In the genomic region with DNA sequence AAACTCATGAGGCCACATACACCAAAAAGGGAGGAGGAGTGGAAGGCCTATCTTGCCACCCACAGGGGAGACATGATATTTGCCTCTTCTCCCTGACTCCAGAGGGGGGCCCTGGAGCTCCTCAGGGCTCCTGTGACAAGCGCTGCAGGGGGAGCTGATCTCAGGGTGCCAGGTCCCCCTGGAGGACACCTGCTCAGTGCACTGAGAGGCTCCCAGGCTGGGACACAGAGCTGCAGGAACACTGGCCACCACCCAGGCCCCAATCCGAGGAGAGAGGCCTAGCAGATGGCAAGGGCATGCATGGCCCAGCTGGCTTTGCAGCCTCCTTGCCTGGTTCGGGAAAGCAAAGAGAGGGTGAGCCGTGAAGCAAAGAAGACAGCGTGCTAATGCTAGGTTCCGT, we compare ENCODE assay signal across 9 mouse cellular contexts. TPM values are rescaled to one million over a fixed set of nuclear protein-coding genes. Genes with fewer than 3 reads are reported as not detected.
A peak's percentile ranks its signal among the peaks of the same experiment; 100 is the strongest.
DNase-seq lines count a peak whose midpoint lies in the region; ATAC-seq lines count a peak whose summit lies in the region.
"Had no signal": no experiment of that assay in that cellular context is flagged by ENCODE, and none has a peak within 500 bp of the region (broad histone marks: within the 10 kb centered on the region; RNA-seq: fewer than 3 reads in every experiment).

No protein-coding gene starts in this region.

- ATAC-seq in hindbrain, embryonic 16.5 days = 0 out of 2 replicates have a peak, but pooled peaks have one; percentile 20
- no peak for ATAC-seq in hindbrain, embryonic 12.5 days (ENCODE audit: low FRiP score)
- ATAC-seq in liver, embryonic 12.5 days = peak; percentile 53
- no peak for ATAC-seq in granulocyte monocyte progenitor cell, adult 5-6 weeks (replicated peaks; ENCODE audit: poor library complexity, severe bottlenecking)

- WGBS in hindbrain, embryonic 16.5 days = 71% methylated on average over 6 of the region's 6 CpGs
- 50% methylated on average over 6 of the region's 6 CpGs for WGBS in hindbrain, embryonic 12.5 days
- WGBS in liver, embryonic 12.5 days (ENCODE audit: insufficient replicate concordance) = 72% methylated on average over 6 of the region's 6 CpGs

- DNase-seq in cerebellum, adult 11-12 months = peak; percentile 92
- peak; percentile 78 to 86 for DNase-seq in cerebellum, postnatal 10 days
- DNase-seq in B cell, adult 2 months = no peak
- no peak for DNase-seq in layer of hippocampus, adult 8-10 months (ENCODE audit: low spot score in 2 of 2)
- DNase-seq: kidney, postnatal 14 days had no signal

- no peaks in the 10 kb centered on the region for H3K27me3 ChIP-seq in hindbrain, embryonic 16.5 days (replicated peaks; ENCODE audit: control insufficient read depth, insufficient read depth, low read length)
- no peaks in the 10 kb centered on the region for H3K27me3 ChIP-seq in hindbrain, embryonic 12.5 days
- no peaks in the 10 kb centered on the region for H3K27me3 ChIP-seq in liver, embryonic 12.5 days (replicated peaks)

- H3K9ac ChIP-seq in hindbrain, embryonic 16.5 days (ENCODE audit: low read depth, low read length) = no peak overlapping the region
- H3K9ac ChIP-seq in hindbrain, embryonic 12.5 days = no peak overlapping the region
- peak overlapping the region; percentile 46 for H3K9ac ChIP-seq in liver, embryonic 12.5 days

- no peaks in the 10 kb centered on the region for H3K36me3 ChIP-seq in hindbrain, embryonic 16.5 days (ENCODE audit: control insufficient read depth, insufficient read depth, low read length)
- no peaks in the 10 kb centered on the region for H3K36me3 ChIP-seq in hindbrain, embryonic 12.5 days
- H3K36me3 ChIP-seq in liver, embryonic 12.5 days = peaks cover 70% of the 10 kb centered on the region

- no peaks in the 10 kb centered on the region for H3K4me1 ChIP-seq in hindbrain, embryonic 16.5 days (ENCODE audit: control insufficient read depth, insufficient read depth, low read depth, low read length)
- peaks cover 6% of the 10 kb centered on the region for H3K4me1 ChIP-seq in hindbrain, embryonic 12.5 days
- H3K4me1 ChIP-seq in liver, embryonic 12.5 days = peaks cover 94% of the 10 kb centered on the region

- H3K4me2 ChIP-seq in hindbrain, embryonic 16.5 days (ENCODE audit: low read length) = no peak overlapping the region
- H3K4me2 ChIP-seq in hindbrain, embryonic 12.5 days (replicated peaks) = no peak overlapping the region
- H3K4me2 ChIP-seq in liver, embryonic 12.5 days = peak overlapping the region; percentile 30

- H3K9me3 ChIP-seq in hindbrain, embryonic 16.5 days (ENCODE audit: control insufficient read depth, low read length) = no peaks in the 10 kb centered on the region
- no peaks in the 10 kb centered on the region for H3K9me3 ChIP-seq in hindbrain, embryonic 12.5 days (replicated peaks)
- no peaks in the 10 kb centered on the region for H3K9me3 ChIP-seq in liver, embryonic 12.5 days (replicated peaks)

- no peak overlapping the region for H3K4me3 ChIP-seq in hindbrain, embryonic 16.5 days (ENCODE audit: low read length)
- no peak overlapping the region for H3K4me3 ChIP-seq in hindbrain, embryonic 12.5 days
- no peak overlapping the region for H3K4me3 ChIP-seq in liver, embryonic 12.5 days

- H3K27ac ChIP-seq in hindbrain, embryonic 16.5 days (ENCODE audit: low read depth, low read length) = no peak overlapping the region
- no peak overlapping the region for H3K27ac ChIP-seq in hindbrain, embryonic 12.5 days
- peak overlapping the region; percentile 99 for H3K27ac ChIP-seq in liver, embryonic 12.5 days

RNA-seq across cellular contexts. Expression of a gene that starts 25.9 kb away (rescaled TPM):
- polyA plus RNA-seq in hindbrain, embryonic 16.5 days (2015; fragmentation: Nextera tagmentation; extraction: Ambion mirVana) = 7.0 and 8.4 TPM in 2 replicates
- polyA plus RNA-seq in hindbrain, embryonic 12.5 days (2016; fragmentation: Nextera tagmentation; extraction: Ambion mirVana) = 3.3 and 4.2 TPM in 2 replicates
- polyA plus RNA-seq in liver, embryonic 12.5 days (2016; fragmentation: Nextera tagmentation; extraction: Ambion mirVana) = 83.5 and 94.6 TPM in 2 replicates
- 0.02 and 0.04 TPM in 2 replicates for total RNA-seq in granulocyte monocyte progenitor cell, adult 5-6 weeks (2014; fragmentation: Nextera tagmentation)
- 0.26 and 0.93 TPM in 2 replicates for total RNA-seq in granulocyte monocyte progenitor cell, adult 5-6 weeks (2017)
- total RNA-seq in layer of hippocampus, adult 8-10 months (2022) = 100 to 1,000 TPM; 114 to 133 (median 126) TPM

Comparison
In these comparisons a context has a peak if more than half of its experiments do, and no peak if none do; other contexts are left out.
1. ATAC-seq: peak in hindbrain, embryonic 16.5 days (single experiment) and liver, embryonic 12.5 days (single experiment); none in hindbrain, embryonic 12.5 days (single experiment) and granulocyte monocyte progenitor cell, adult 5-6 weeks (single experiment).
2. DNase-seq: peak in cerebellum, adult 11-12 months (single experiment) and cerebellum, postnatal 10 days (2 of 2); none in B cell, adult 2 months (0 of 2) and layer of hippocampus, adult 8-10 months (0 of 2).